Mouse (Mus musculus) urinary bladder, postnatal 10 days (tissue): ENCODE data around the gene Hilpda.
A peak's percentile ranks its signal among the peaks of the same experiment; 100 is the strongest.

Source experiments
- DNase-seq: peaks from one replicate; pipeline ENCODE4 v3.0.0; 2022; ENCODE audit warnings: low spot score

Hilpda gene

GRCm38 (mm10) chr6:29272312-29273072 lies at the start of gene Hilpda:
TSS of gene Hilpda (plus strand) at chr6:29272488.
- peak; percentile 70 for DNase-seq

GRCm38 (mm10) chr6:29229265-29229913 lies 42.9 kb upstream of the Hilpda start:
- DNase-seq = no peak

- DNase-seq = no peak
Measured at GRCm38 (mm10) chr6:29230386-29230785, 41.9 kb upstream of the Hilpda start.

GRCm38 (mm10) chr6:29231799-29232198 lies 40.5 kb upstream of the Hilpda start:
- no peak for DNase-seq

- no peak for DNase-seq
Measured at GRCm38 (mm10) chr6:29232321-29232720, 40.0 kb upstream of the Hilpda start.

- DNase-seq = no peak
Measured at GRCm38 (mm10) chr6:29233710-29234109, 38.6 kb upstream of the Hilpda start.

- DNase-seq = no peak
Measured at GRCm38 (mm10) chr6:29234272-29234671, 38.0 kb upstream of the Hilpda start.

GRCm38 (mm10) chr6:29240806-29241205 lies 31.5 kb upstream of the Hilpda start:
- no peak for DNase-seq

GRCm38 (mm10) chr6:29241697-29242096 lies 30.6 kb upstream of the Hilpda start:
- no peak for DNase-seq

- no peak for DNase-seq
Measured at GRCm38 (mm10) chr6:29242265-29242664, 30.0 kb upstream of the Hilpda start.

GRCm38 (mm10) chr6:29245272-29246120 lies 26.8 kb upstream of the Hilpda start:
- DNase-seq = no peak

- DNase-seq = no peak
Measured at GRCm38 (mm10) chr6:29246183-29246582, 26.1 kb upstream of the Hilpda start.

- no peak for DNase-seq
Measured at GRCm38 (mm10) chr6:29246585-29246984, 25.7 kb upstream of the Hilpda start.

- no peak for DNase-seq
Measured at GRCm38 (mm10) chr6:29247072-29247471, 25.2 kb upstream of the Hilpda start.

GRCm38 (mm10) chr6:29259418-29259817 lies 12.9 kb upstream of the Hilpda start:
- no peak for DNase-seq

GRCm38 (mm10) chr6:29261831-29262230 lies 10.5 kb upstream of the Hilpda start:
- no peak for DNase-seq

GRCm38 (mm10) chr6:29263650-29264455 lies 8.4 kb upstream of the Hilpda start:
- DNase-seq = no peak

GRCm38 (mm10) chr6:29264456-29264781 lies 7.9 kb upstream of the Hilpda start:
- no peak for DNase-seq

- no peak for DNase-seq
Measured at GRCm38 (mm10) chr6:29266936-29267335, 5.4 kb upstream of the Hilpda start.

- no peak for DNase-seq
Measured at GRCm38 (mm10) chr6:29269006-29269668, 3.2 kb upstream of the Hilpda start.

- no peak for DNase-seq
Measured at GRCm38 (mm10) chr6:29270961-29271360, 1.3 kb upstream of the Hilpda start.
